Mouse (Mus musculus) myocyte (in vitro differentiated cells): ENCODE measurements around the gene Smtn. TPM values are rescaled to one million over a fixed set of nuclear protein-coding genes. Genes with fewer than 3 reads are reported as not detected.

Source experiments
- H3K27me3 ChIP-seq: one replicate; pipeline ENCODE4 v1.6.1; 2011; ENCODE audit not compliant: control insufficient read depth, insufficient read depth, insufficient read length
- H3K36me3 ChIP-seq: one replicate; pipeline ENCODE4 v1.6.1; 2011; ENCODE audit not compliant: control insufficient read depth, insufficient read depth
- H3K4me2 ChIP-seq: one replicate; pipeline ENCODE4 v1.6.1; 2011; ENCODE audit warnings: low read depth, control low read depth
- H3K4me3 ChIP-seq: one replicate; pipeline ENCODE4 v1.5.1; 2011; ENCODE audit warnings: mild to moderate bottlenecking, control low read depth, moderate library complexity
- H3K79me2 ChIP-seq: one replicate; pipeline ENCODE4 v1.6.1; 2011; ENCODE audit not compliant: control insufficient read depth, insufficient read depth
- H3ac ChIP-seq: one replicate; pipeline ENCODE4 v1.6.1; 2011; ENCODE audit not compliant: control insufficient read depth, insufficient read length
- CEBPB ChIP-seq: IDR thresholded peaks from 2 replicates; pipeline ENCODE4 v1.6.1; 2011; ENCODE audit warnings: mild to moderate bottlenecking, moderate library complexity; ENCODE audit not compliant: poor library complexity, insufficient read depth, severe bottlenecking
- E2F4 ChIP-seq: IDR thresholded peaks from one replicate; pipeline ENCODE4 v1.6.1; 2011; ENCODE audit warnings: mild to moderate bottlenecking, control low read depth, moderate library complexity; ENCODE audit not compliant: insufficient read depth
- MAX ChIP-seq: IDR thresholded peaks from one replicate; pipeline ENCODE4 v1.6.1; 2011; ENCODE audit warnings: low read depth, mild to moderate bottlenecking, control low read depth
- MYOD1 ChIP-seq, 3 experiments: IDR thresholded peaks; one replicate each; pipeline ENCODE4 v1.6.1; 2011; ENCODE audit warnings: control low read depth in 2 of 3, low read depth in 2 of 3, mild to moderate bottlenecking in 2 of 3, moderate library complexity in 1 of 3; ENCODE audit not compliant: insufficient read length in 2 of 3, control insufficient read depth in 1 of 3
- MYOG ChIP-seq, 3 experiments: IDR thresholded peaks; one replicate each; pipeline ENCODE4 v1.6.1; 2011; ENCODE audit warnings: control low read depth in 2 of 3, low read depth in 2 of 3, mild to moderate bottlenecking in 2 of 3; ENCODE audit not compliant: insufficient read length in 2 of 3, control insufficient read depth in 1 of 3, insufficient read depth in 1 of 3
- POLR2A ChIP-seq: IDR thresholded peaks from one replicate; pipeline ENCODE4 v1.6.1; 2011; ENCODE audit warnings: low read depth, mild to moderate bottlenecking, control low read depth, moderate library complexity; ENCODE audit not compliant: insufficient read length
- POLR2AphosphoS2 ChIP-seq: IDR thresholded peaks from one replicate; pipeline ENCODE4 v1.6.1; 2011; ENCODE audit warnings: low read depth, control low read depth; ENCODE audit not compliant: insufficient read length
- REST ChIP-seq: IDR thresholded peaks from one replicate; pipeline ENCODE4 v1.6.1; 2011; ENCODE audit warnings: mild to moderate bottlenecking, control low read depth, moderate library complexity; ENCODE audit not compliant: insufficient read depth, insufficient read length
- SRF ChIP-seq: IDR thresholded peaks from one replicate; pipeline ENCODE4 v1.6.1; 2011; ENCODE audit warnings: low read depth; ENCODE audit not compliant: control insufficient read depth, insufficient read length
- TCF12 ChIP-seq: IDR thresholded peaks from one replicate; pipeline ENCODE4 v1.6.1; 2011; ENCODE audit warnings: mild to moderate bottlenecking, control low read depth; ENCODE audit not compliant: poor library complexity, insufficient read depth, severe bottlenecking
- TCF3 ChIP-seq: IDR thresholded peaks from one replicate; pipeline ENCODE4 v1.6.1; 2011; ENCODE audit warnings: low read depth, control low read depth; ENCODE audit not compliant: insufficient read length
- USF1 ChIP-seq: IDR thresholded peaks from one replicate; pipeline ENCODE4 v1.6.1; 2011; ENCODE audit warnings: low read depth, mild to moderate bottlenecking, control low read depth, moderate library complexity
- polyA plus RNA-seq: library from polyadenylated mRNA; unstranded; fragments of >200 nt; fragmentation: generic; extraction: Trizol; gene quantifications from one replicate; pipeline ENCODE4 v1.2.1, GENCODE M21; 2012; ENCODE audit warnings: missing spikeins

Gene Smtn
- 141 TPM for polyA plus RNA-seq

- Histone ChIP-seq H3K79me2 (peaks cover 26% of the 10 kb centered on the region), H3ac (peak within 1 kb of the TSS; percentile 25), H3K4me2 (peak within 1 kb of the TSS; percentile 69), H3K4me3 (peak within 1 kb of the TSS; percentile 80), H3K27me3 (no peaks in the 10 kb centered on the region), H3K36me3 (no peaks in the 10 kb centered on the region)
- TF ChIP-seq MYOD1 (IDR thresholded peaks at IDR 0.05; ENCODE audit: control insufficient read depth in 1 of 3, insufficient read length in 2 of 3, low read depth in 2 of 3) (no peak), CEBPB (no peak), MAX (no peak), USF1 (no peak), MYOG (IDR thresholded peaks at IDR 0.05; ENCODE audit: control insufficient read depth in 1 of 3, insufficient read depth in 1 of 3, insufficient read length in 2 of 3, low read depth in 2 of 3) (no peak), TCF3 (no peak), SRF (no peak), TCF12 (no peak), POLR2AphosphoS2 (no peak), POLR2A (no peak), E2F4 (no peak), REST (no peak)
These were observed at the start of gene Smtn for GRCm38 (mm10) chr11:3540451-3541085. TSS of gene Smtn (minus strand) at chr11:3540612.

- Histone ChIP-seq H3ac (no peak overlapping the region), H3K4me3 (no peak overlapping the region), H3K27me3 (no peaks in the 10 kb centered on the region), H3K4me2 (no peak overlapping the region), H3K79me2 (no peaks in the 10 kb centered on the region), H3K36me3 (no peaks in the 10 kb centered on the region)
- TF ChIP-seq TCF12: no peak
- TF ChIP-seq CEBPB: peak; percentile 84
- TF ChIP-seq SRF: no peak
These were observed 47.7 kb upstream of the Smtn start for GRCm38 (mm10) chr11:3588036-3588672.

- TF ChIP-seq CEBPB (no peak), MYOD1 (IDR thresholded peaks at IDR 0.05; ENCODE audit: control insufficient read depth in 1 of 3, insufficient read length in 2 of 3, low read depth in 2 of 3) (peak in 1 of 3 experiments; percentile 24), MYOG (IDR thresholded peaks at IDR 0.05; ENCODE audit: control insufficient read depth in 1 of 3, insufficient read depth in 1 of 3, insufficient read length in 2 of 3, low read depth in 2 of 3) (peak in 1 of 3 experiments; percentile 56)
- H3K4me3 ChIP-seq: no peak overlapping the region
- H3K79me2 ChIP-seq: no peaks in the 10 kb centered on the region
- no peaks in the 10 kb centered on the region for H3K27me3 ChIP-seq
- H3K36me3 ChIP-seq: no peaks in the 10 kb centered on the region
- H3K4me2 ChIP-seq: peak overlapping the region; percentile 41
- no peak overlapping the region for H3ac ChIP-seq
These were observed 46.9 kb upstream of the Smtn start for GRCm38 (mm10) chr11:3587350-3587749.

GRCm38 (mm10) chr11:3585983-3586618 is 45.7 kb upstream of the Smtn start:
- Histone ChIP-seq H3K27me3 (no peaks in the 10 kb centered on the region), H3K79me2 (no peaks in the 10 kb centered on the region), H3ac (no peak overlapping the region), H3K4me2 (no peak overlapping the region), H3K4me3 (no peak overlapping the region), H3K36me3 (no peaks in the 10 kb centered on the region)
- TF ChIP-seq POLR2A (no peak), MAX (no peak), TCF3 (no peak), REST (no peak), E2F4 (no peak), SRF (no peak), TCF12 (no peak), MYOG (IDR thresholded peaks at IDR 0.05; ENCODE audit: control insufficient read depth in 1 of 3, insufficient read depth in 1 of 3, insufficient read length in 2 of 3, low read depth in 2 of 3) (no peak), CEBPB (no peak), MYOD1 (IDR thresholded peaks at IDR 0.05; ENCODE audit: control insufficient read depth in 1 of 3, insufficient read length in 2 of 3, low read depth in 2 of 3) (no peak), USF1 (no peak), POLR2AphosphoS2 (no peak)

GRCm38 (mm10) chr11:3583127-3583526 is 42.7 kb upstream of the Smtn start:
- TF ChIP-seq MAX: no peak
- TF ChIP-seq REST: no peak
- no peak for TF ChIP-seq TCF12
- TF ChIP-seq SRF: no peak
- no peak for TF ChIP-seq USF1
- no peak for TF ChIP-seq E2F4
- no peak for TF ChIP-seq POLR2AphosphoS2
- no peak for TF ChIP-seq TCF3
- TF ChIP-seq CEBPB: no peak
- no peak for TF ChIP-seq POLR2A
- TF ChIP-seq MYOG (IDR thresholded peaks at IDR 0.05; ENCODE audit: control insufficient read depth in 1 of 3, insufficient read depth in 1 of 3, insufficient read length in 2 of 3, low read depth in 2 of 3): no peak
- no peak for TF ChIP-seq MYOD1 (IDR thresholded peaks at IDR 0.05; ENCODE audit: control insufficient read depth in 1 of 3, insufficient read length in 2 of 3, low read depth in 2 of 3)
- no peaks in the 10 kb centered on the region for H3K36me3 ChIP-seq
- no peak overlapping the region for H3K4me2 ChIP-seq
- H3K79me2 ChIP-seq: no peaks in the 10 kb centered on the region
- H3K27me3 ChIP-seq: no peaks in the 10 kb centered on the region
- H3ac ChIP-seq: no peak overlapping the region
- H3K4me3 ChIP-seq: no peak overlapping the region
